ENCODE assay signal across 9 mouse cellular contexts in genomic region chr4:49522576-49522975, GRCm38 (mm10). TPM values are rescaled to one million over a fixed set of nuclear protein-coding genes. Genes with fewer than 3 reads are reported as not detected.
DNase-seq lines count a peak whose midpoint lies in the region; ATAC-seq lines count a peak whose summit lies in the region.
"Had no signal": no experiment of that assay in that cellular context is flagged by ENCODE, and none has a peak within 500 bp of the region (broad histone marks: within the 10 kb centered on the region; RNA-seq: fewer than 3 reads in every experiment).

No protein-coding gene starts in this region.

- no peaks in the 10 kb centered on the region; the same call in 1 of the 2 replicates for H3K36me3 ChIP-seq in heart, embryonic 11.5 days (ENCODE audit: control insufficient read depth, insufficient read depth, low read length)
- H3K36me3 ChIP-seq in midbrain, embryonic 14.5 days (ENCODE audit: control insufficient read depth, insufficient read depth, low read length) = peaks cover 14% of the 10 kb centered on the region

- no peak overlapping the region for H3K4me3 ChIP-seq in heart, embryonic 11.5 days (ENCODE audit: low read depth, low read length)
- H3K4me3 ChIP-seq in brown adipose tissue, adult 24 weeks (ENCODE audit: insufficient read depth, low read depth, low read length) = peak overlapping the region; percentile 29; the same call in 1 of the 2 replicates
- H3K4me3 ChIP-seq in midbrain, embryonic 14.5 days (replicated peaks; ENCODE audit: low read depth, low read length) = no peak overlapping the region

- WGBS in heart, embryonic 11.5 days (ENCODE audit: insufficient replicate concordance) = 80% methylated on average over 9 of the region's 9 CpGs
- 80% methylated on average over 9 of the region's 9 CpGs for WGBS in midbrain, embryonic 14.5 days

- H3K4me2 ChIP-seq in heart, embryonic 11.5 days = no peak overlapping the region
- peak overlapping the region; percentile 74 for H3K4me2 ChIP-seq in midbrain, embryonic 14.5 days (ENCODE audit: low read length)

- no peaks in the 10 kb centered on the region for H3K9me3 ChIP-seq in heart, embryonic 11.5 days (replicated peaks; ENCODE audit: control insufficient read depth, low read length)
- no peaks in the 10 kb centered on the region for H3K9me3 ChIP-seq in midbrain, embryonic 14.5 days (ENCODE audit: control insufficient read depth, low read length)

- no peak for ATAC-seq in heart, embryonic 11.5 days (replicated peaks; ENCODE audit: insufficient number of reproducible peaks, low FRiP score, low TSS enrichment)
- ATAC-seq in midbrain, embryonic 14.5 days (ENCODE audit: low FRiP score, low TSS enrichment) = no peak
- no peak for ATAC-seq in inflammation-experienced regulatory T-cells, adult 6 months

- 0 out of 2 replicates have a peak, but pooled peaks cover 5% of the 10 kb centered on the region for H3K4me1 ChIP-seq in heart, embryonic 11.5 days (ENCODE audit: control insufficient read depth, insufficient read depth, low read length)
- H3K4me1 ChIP-seq in brown adipose tissue, adult 24 weeks (ENCODE audit: control insufficient read depth, insufficient read depth, insufficient read length, low read length) = peaks cover 6% of the 10 kb centered on the region
- H3K4me1 ChIP-seq in midbrain, embryonic 14.5 days (ENCODE audit: control insufficient read depth, insufficient read depth, low read length) = peaks cover 25% of the 10 kb centered on the region

- H3K9ac ChIP-seq in heart, embryonic 11.5 days (ENCODE audit: low read depth, low read length) = no peak overlapping the region
- H3K9ac ChIP-seq in midbrain, embryonic 14.5 days (replicated peaks; ENCODE audit: low read length) = no peak overlapping the region

- H3K27me3 ChIP-seq in heart, embryonic 11.5 days (ENCODE audit: control insufficient read depth, insufficient read depth, low read length) = no peaks in the 10 kb centered on the region
- no peaks in the 10 kb centered on the region for H3K27me3 ChIP-seq in midbrain, embryonic 14.5 days (ENCODE audit: control insufficient read depth, insufficient read depth, low read length)

- H3K27ac ChIP-seq in heart, embryonic 11.5 days (ENCODE audit: low read depth, low read length) = no peak overlapping the region
- no peak overlapping the region for H3K27ac ChIP-seq in brown adipose tissue, adult 24 weeks (replicated peaks; ENCODE audit: low read depth, low read length)
- no peak overlapping the region for H3K27ac ChIP-seq in midbrain, embryonic 14.5 days (replicated peaks; ENCODE audit: low read depth, low read length)

- peak; percentile 93 for DNase-seq in heart, adult 11 months
- DNase-seq in frontal cortex, postnatal 14 days (ENCODE audit: low spot score in 2 of 2) = peak; percentile 69 to 76
- peak; percentile 86 to 93 for DNase-seq in layer of hippocampus, adult 18-20 months (ENCODE audit: low spot score in 2 of 2)
- DNase-seq in midbrain, embryonic 14.5 days = peak; percentile 13
- DNase-seq in yolk sac, embryonic 10.5 days (ENCODE audit: low spot score) = no peak

RNA-seq across cellular contexts. Expression of gene Zfp189, which starts 1.6 kb away (rescaled TPM):
- 6.8 and 7.3 TPM in 2 replicates for polyA plus RNA-seq in heart, embryonic 11.5 days (2014; fragmentation: Nextera tagmentation; extraction: Ambion mirVana)
- polyA plus RNA-seq in brown adipose tissue, adult 24 weeks (2012; ENCODE audit: insufficient read depth, insufficient read length, missing spikeins) = 4.7 and 7.5 TPM in 2 replicates
- 10 to 100 TPM; 30.1 to 37.3 TPM for total RNA-seq in layer of hippocampus, adult 18-20 months (2021)
- 12.9 and 16.1 TPM in 2 replicates for polyA plus RNA-seq in midbrain, embryonic 14.5 days (2014; fragmentation: Nextera tagmentation; extraction: Ambion mirVana)
- polyA plus RNA-seq in inflammation-experienced regulatory T-cells, adult 6 months (2017; shearing (Covaris generic)) = 1 to 10 TPM; 3.0 to 5.2 (median 3.5) TPM

RNA-seq across cellular contexts. Expression of gene Mrpl50, which starts 1.7 kb away (rescaled TPM):
- polyA plus RNA-seq in heart, embryonic 11.5 days (2014; fragmentation: Nextera tagmentation; extraction: Ambion mirVana) = 71.8 and 72.9 TPM in 2 replicates
- 129 and 144 TPM in 2 replicates for polyA plus RNA-seq in brown adipose tissue, adult 24 weeks (2012; ENCODE audit: insufficient read depth, insufficient read length, missing spikeins)
- 10 to 100 TPM; 32.9 to 33.6 TPM for total RNA-seq in layer of hippocampus, adult 18-20 months (2021)
- polyA plus RNA-seq in midbrain, embryonic 14.5 days (2014; fragmentation: Nextera tagmentation; extraction: Ambion mirVana) = 78.4 and 90.0 TPM in 2 replicates
- polyA plus RNA-seq in inflammation-experienced regulatory T-cells, adult 6 months (2017; shearing (Covaris generic)) = 10 to 100 TPM; 29.4 to 38.3 (median 36.0) TPM

RNA-seq across cellular contexts. Expression of gene Baat, which starts 16.2 kb away (rescaled TPM):
- 0.10 TPM in 1 of 2 replicates, not detected in the other for polyA plus RNA-seq in heart, embryonic 11.5 days (2014; fragmentation: Nextera tagmentation; extraction: Ambion mirVana)
- polyA plus RNA-seq in brown adipose tissue, adult 24 weeks (2012; ENCODE audit: insufficient read depth, insufficient read length, missing spikeins) = not detected in 2 replicates
- total RNA-seq in layer of hippocampus, adult 18-20 months (2021) = under 1 TPM; 0.18 to 0.37 TPM
- 0.12 and 0.17 TPM in 2 replicates for polyA plus RNA-seq in midbrain, embryonic 14.5 days (2014; fragmentation: Nextera tagmentation; extraction: Ambion mirVana)
- not detected for polyA plus RNA-seq in inflammation-experienced regulatory T-cells, adult 6 months (2017; shearing (Covaris generic))
- polyA plus RNA-seq: embryonic facial prominence, embryonic 11.5 days had no signal

RNA-seq across cellular contexts. Expression of gene Aldob, which starts 26.8 kb away (rescaled TPM):
- polyA plus RNA-seq in heart, embryonic 11.5 days (2014; fragmentation: Nextera tagmentation; extraction: Ambion mirVana) = 0.17 and 0.79 TPM in 2 replicates
- polyA plus RNA-seq in brown adipose tissue, adult 24 weeks (2012; ENCODE audit: insufficient read depth, insufficient read length, missing spikeins) = 0.92 and 2.5 TPM in 2 replicates
- 1 to 10 TPM; 1.9 to 2.1 TPM for total RNA-seq in layer of hippocampus, adult 18-20 months (2021)
- polyA plus RNA-seq in midbrain, embryonic 14.5 days (2014; fragmentation: Nextera tagmentation; extraction: Ambion mirVana) = 0.19 TPM in 1 of 2 replicates, not detected in the other
- polyA plus RNA-seq in inflammation-experienced regulatory T-cells, adult 6 months (2017; shearing (Covaris generic)) = not detected
- polyA plus RNA-seq: embryonic facial prominence, embryonic 11.5 days had no signal

RNA-seq across cellular contexts. Expression of gene Acnat1, which starts 48.9 kb away (rescaled TPM):
- polyA plus RNA-seq in heart, embryonic 11.5 days (2014; fragmentation: Nextera tagmentation; extraction: Ambion mirVana) = not detected in 2 replicates
- not detected in 2 replicates for polyA plus RNA-seq in brown adipose tissue, adult 24 weeks (2012; ENCODE audit: insufficient read depth, insufficient read length, missing spikeins)
- not detected for total RNA-seq in layer of hippocampus, adult 18-20 months (2021)
- polyA plus RNA-seq in midbrain, embryonic 14.5 days (2014; fragmentation: Nextera tagmentation; extraction: Ambion mirVana) = not detected in 2 replicates
- not detected for polyA plus RNA-seq in inflammation-experienced regulatory T-cells, adult 6 months (2017; shearing (Covaris generic))
- polyA plus RNA-seq: embryonic facial prominence, embryonic 11.5 days had no signal
